Mouse (Mus musculus) layer of hippocampus, adult 2 months (tissue): ENCODE measurements around the gene Sh3rf1. TPM values are rescaled to one million over a fixed set of nuclear protein-coding genes. Genes with fewer than 3 reads are reported as not detected.

Experiments used
- DNase-seq, 2 experiments: peaks; one replicate each; pipeline ENCODE4 v3.0.0; 2022; ENCODE audit warnings: low spot score in 2 of 2
- H3K27ac ChIP-seq: fragments of 200-600 bp; 2 replicates; pipeline ENCODE4 v1.8.1; 2022
- H3K4me3 ChIP-seq: fragments of 200-600 bp; 2 replicates; pipeline ENCODE4 v1.8.1; 2022; ENCODE audit warnings: mild to moderate bottlenecking
- CTCF ChIP-seq: fragments of 200-600 bp; conservative IDR thresholded peaks from 2 replicates; pipeline ENCODE4 v1.8.1; 2022; ENCODE audit warnings: antibody characterized with exemption, mild to moderate bottlenecking, moderate library complexity
- total RNA-seq, 2 experiments: library from RNA; stranded (reverse); gene quantifications; 2 replicates each; pipeline ENCODE4 v1.2.3; 2021

Gene Sh3rf1
- total RNA-seq, 2 experiments from 2014 or later: 66.7 to 67.5 TPM

- DNase-seq: no peak
- Histone ChIP-seq H3K27ac (peak overlapping the region; percentile 65), H3K4me3 (no peak overlapping the region)
- TF ChIP-seq CTCF: no peak
Observed at GRCm38 (mm10) chr8:61355503-61355902, 131.8 kb downstream of the Sh3rf1 start.

DNA sequence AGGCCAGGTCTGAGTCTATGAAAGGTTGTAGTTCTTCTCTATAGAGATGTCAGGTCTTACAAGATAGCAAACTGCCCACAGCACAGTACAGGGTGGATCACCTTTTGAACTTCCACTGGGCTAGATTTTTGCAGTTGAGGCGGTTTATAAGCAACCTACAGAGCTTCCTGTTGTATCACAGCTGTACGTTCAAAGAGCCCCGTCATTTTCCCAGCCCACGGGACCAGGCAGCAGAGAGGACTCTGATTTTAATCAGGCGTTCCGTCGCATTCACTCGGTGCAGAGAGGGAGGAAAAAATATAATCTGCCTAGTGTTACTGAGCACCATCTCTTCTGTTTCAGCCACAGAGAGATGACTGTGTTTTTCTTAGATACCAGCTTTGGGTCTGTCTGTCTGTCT lies 135.3 kb downstream of the Sh3rf1 start:
- TF ChIP-seq CTCF: no peak
- Histone ChIP-seq H3K4me3 (no peak overlapping the region), H3K27ac (peak overlapping the region; percentile 51; the same call in 1 of the 2 replicates)
- DNase-seq: no peak

DNA sequence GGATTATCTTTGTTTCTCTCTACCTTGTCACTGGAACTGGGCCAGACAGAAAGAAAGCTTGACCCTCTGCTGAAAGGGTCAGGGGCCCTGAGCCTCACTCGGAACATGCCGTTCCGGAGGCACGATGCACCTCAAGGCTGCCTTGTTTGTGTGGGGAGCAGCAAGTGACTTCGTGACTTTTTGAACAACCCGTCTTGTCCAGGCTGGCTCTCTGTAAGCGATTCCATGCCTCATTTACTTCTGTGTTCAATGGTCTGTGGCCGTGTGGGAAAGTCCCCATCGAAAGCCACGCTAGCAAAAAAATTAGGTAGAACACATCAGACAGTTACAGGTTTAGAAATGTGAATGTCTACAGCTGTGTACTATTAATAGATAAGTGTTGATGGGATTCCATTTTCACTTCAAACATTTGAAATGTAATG lies 136.2 kb downstream of the Sh3rf1 start:
- DNase-seq: no peak
- TF ChIP-seq CTCF: no peak
- Histone ChIP-seq H3K4me3 (no peak overlapping the region), H3K27ac (peak overlapping the region; percentile 51; the same call in 1 of the 2 replicates)

DNA sequence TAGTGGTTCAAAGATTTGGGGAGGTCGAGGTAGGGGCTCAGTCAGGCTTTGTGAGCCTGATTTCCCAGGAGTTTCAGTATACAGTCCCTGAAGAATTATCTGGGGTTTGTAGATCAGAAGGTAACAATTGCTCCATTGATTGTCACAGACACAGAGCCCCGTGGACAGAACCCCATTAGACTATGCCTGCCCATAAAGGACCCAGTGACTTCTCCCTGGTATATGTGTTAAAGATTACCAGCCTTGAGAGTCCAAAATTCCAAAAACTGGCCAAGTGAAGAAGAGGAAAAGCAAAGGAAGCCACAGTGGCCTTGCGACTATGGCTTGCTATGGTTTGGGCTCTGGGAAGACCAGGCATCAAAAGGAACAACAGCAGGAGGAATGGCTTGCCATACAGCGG lies 136.7 kb downstream of the Sh3rf1 start:
- DNase-seq: no peak
- H3K4me3 ChIP-seq: no peak overlapping the region
- H3K27ac ChIP-seq: 0 out of 2 replicates have a peak overlapping the region, but pooled peaks have one; percentile 51
- no peak for TF ChIP-seq CTCF

- Histone ChIP-seq H3K27ac (peak overlapping the region; percentile 46; the same call in 1 of the 2 replicates), H3K4me3 (no peak overlapping the region)
- DNase-seq: no peak
- no peak for TF ChIP-seq CTCF
Observed at GRCm38 (mm10) chr8:61361476-61361875, 137.8 kb downstream of the Sh3rf1 start.

DNA sequence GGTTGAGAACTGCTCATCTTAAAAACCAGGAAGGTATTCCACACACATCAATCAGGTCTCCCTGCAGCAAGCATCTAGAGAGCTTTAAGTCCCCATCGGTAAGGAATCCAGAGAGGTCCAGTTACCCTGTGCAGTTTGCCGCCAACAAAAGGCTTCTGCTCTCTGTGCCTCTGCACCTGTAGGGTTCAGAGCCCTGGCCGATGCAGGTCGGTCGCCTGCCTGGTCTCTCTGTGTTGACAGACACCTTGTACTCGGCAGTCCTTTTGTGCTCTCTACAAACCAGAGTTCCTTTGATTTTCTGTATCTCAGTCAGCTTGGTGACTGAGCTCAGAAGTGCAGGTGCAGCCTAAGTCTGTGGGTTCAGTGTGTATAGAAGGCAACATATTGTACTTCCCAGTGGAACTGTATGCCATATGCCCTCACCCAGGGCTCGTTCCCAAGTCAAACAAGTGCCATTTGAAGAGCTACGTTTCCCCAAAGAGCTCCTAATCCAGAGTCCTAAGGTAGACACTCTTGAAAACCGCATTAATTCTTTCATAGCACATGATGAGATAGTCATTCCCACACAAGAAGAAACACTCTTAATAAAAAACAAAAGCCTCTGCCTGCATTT lies 138.7 kb downstream of the Sh3rf1 start:
- no peak for TF ChIP-seq CTCF
- H3K27ac ChIP-seq: peak overlapping the region; percentile 58
- no peak for DNase-seq

GRCm38 (mm10) chr8:61373303-61373702 lies 149.6 kb downstream of the Sh3rf1 start:
- DNase-seq: no peak
- H3K4me3 ChIP-seq: no peak overlapping the region
- no peak for TF ChIP-seq CTCF
- peak overlapping the region; percentile 43; the same call in 1 of the 2 replicates for H3K27ac ChIP-seq

More for the DNA sequence above, 138.7 kb downstream of the Sh3rf1 start:
- H3K4me3 ChIP-seq: no peak overlapping the region

DNA sequence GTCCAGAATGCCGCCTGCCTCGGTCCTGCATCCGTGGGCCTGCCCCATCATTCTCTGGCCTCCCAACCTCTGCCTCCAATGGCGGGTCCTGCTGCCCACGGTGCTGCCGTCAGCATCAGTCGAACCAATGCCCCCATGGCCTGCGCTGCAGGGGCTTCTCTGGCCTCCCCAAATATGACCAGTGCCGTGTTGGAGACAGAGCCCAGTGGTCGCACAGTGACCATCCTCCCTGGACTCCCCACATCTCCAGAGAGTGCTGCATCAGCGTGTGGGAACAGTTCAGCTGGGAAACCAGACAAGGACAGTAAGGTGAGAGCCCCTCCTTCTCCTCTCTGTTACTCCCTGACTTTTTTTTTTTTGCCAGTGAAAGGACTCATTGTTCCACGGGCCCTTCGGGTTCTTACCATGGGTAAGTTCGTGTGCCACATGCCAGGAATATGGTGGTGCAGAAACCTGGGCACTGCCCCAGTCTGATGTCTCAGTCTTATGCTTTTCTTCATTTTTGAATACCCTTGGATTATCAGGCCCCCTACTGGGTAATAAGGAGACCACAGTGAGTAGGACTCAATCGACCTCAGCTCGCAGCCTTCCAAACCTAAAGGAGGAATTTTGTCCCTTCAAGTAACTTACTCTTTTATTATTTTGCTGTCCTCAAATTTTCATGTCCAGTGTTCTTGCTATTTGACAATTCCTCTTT lies 150.5 kb downstream of the Sh3rf1 start:
- Histone ChIP-seq H3K4me3 (no peak overlapping the region), H3K27ac (peak overlapping the region; percentile 28; the same call in 1 of the 2 replicates)
- no peak for DNase-seq
- peak; percentile 70 for TF ChIP-seq CTCF

DNA sequence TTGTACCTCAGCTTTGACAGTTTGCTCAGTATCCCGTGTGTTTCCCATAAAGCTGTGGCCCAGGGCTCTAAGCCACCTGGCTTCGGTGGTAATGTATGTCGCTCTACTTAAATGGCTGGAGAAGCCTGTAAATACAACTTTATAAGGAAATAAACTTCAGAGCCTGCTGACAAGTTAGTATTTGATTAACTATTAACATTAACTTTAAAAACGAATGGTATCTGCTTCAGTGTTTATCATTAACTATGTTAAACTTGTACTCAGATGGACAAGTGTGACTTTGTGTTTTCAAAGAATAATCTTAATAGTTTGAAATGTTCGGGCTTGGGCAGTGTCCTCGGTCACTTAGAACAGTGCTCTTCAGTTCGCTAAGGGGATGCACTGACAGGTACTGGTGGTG lies 151.5 kb downstream of the Sh3rf1 start:
- TF ChIP-seq CTCF: no peak
- DNase-seq: no peak
- Histone ChIP-seq H3K27ac (no peak overlapping the region), H3K4me3 (no peak overlapping the region)

DNA sequence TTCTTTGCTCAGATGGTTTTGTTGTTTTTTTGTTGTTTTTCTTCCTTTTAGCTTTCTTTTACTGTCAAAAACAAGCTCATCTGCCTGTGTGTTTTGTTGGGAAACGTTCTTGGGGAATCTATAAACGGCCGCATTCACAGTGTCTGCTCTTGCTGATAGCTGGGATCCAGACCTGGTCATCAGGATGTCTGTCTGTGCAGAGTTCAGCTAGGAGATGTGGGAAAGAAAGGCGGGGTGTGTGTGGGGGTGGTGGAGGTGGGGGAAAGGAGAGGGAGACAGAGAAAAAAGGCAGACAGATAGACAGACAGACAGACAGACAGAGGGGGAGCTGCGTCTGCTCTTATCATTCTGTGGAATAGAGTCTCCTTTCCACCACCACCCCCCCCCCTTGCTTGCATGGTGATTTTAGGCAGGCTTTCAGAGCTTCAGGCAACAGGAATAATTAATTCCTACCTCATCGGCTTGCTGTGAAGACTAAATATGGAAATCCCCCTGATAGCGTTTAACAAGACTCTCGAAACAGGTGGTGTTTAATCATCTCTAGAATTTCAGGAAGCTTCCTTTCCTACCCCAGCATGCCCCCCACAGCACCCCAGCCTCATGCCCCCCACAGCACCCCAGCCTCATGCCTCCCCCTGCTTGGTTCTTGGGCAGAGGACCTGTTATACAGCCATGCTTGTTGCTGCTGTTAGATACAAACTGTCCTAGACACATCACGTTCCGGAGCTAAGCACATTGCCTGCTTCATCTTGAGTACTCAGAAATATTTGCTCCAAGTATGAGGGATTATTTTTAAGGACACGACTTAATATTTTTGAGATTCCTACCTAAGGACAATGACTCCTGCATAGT lies 155.4 kb downstream of the Sh3rf1 start:
- Histone ChIP-seq H3K4me3 (no peak overlapping the region), H3K27ac (peak overlapping the region; percentile 82)
- DNase-seq: no peak
- TF ChIP-seq CTCF: no peak

- Histone ChIP-seq H3K4me3 (no peak overlapping the region), H3K27ac (peak overlapping the region; percentile 81; the same call in 1 of the 2 replicates)
- DNase-seq: no peak
- peak; percentile 57 for TF ChIP-seq CTCF
Observed at GRCm38 (mm10) chr8:61384536-61384935, 160.9 kb downstream of the Sh3rf1 start.

DNA sequence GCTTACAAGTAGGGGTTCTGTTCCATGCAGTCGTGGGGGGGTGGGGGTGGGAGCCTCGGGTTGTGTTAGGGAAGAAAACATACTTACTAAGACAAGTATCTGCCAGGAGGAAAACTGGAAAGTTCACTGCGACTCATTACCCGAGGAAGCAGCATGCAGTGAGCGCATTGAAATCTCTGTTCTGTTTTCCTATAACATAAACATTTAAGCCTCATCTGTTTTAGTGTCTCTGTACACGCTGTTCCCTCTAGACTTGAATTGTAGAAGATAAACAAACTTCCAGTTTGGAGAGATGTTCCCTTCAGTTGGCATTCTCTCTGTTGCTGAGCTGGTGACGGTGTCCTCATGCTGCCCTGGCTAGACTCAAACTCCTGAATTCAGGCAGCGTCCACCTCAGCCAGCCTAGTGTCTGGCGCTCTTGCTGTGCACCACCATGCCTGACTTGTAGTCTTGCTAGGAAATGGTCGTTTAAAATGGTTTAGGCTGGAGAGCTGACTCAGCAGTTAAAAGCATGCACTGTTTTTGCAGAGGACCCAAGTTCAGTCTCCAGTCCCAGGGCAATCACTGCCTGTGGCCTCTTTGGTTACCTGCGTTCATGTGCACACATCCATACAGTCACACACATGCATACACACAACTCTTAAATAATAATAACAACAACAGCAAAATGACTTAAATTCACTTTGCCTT lies 162.0 kb downstream of the Sh3rf1 start:
- Histone ChIP-seq H3K27ac (peak overlapping the region; percentile 81), H3K4me3 (no peak overlapping the region)
- DNase-seq: no peak
- TF ChIP-seq CTCF: no peak

DNA sequence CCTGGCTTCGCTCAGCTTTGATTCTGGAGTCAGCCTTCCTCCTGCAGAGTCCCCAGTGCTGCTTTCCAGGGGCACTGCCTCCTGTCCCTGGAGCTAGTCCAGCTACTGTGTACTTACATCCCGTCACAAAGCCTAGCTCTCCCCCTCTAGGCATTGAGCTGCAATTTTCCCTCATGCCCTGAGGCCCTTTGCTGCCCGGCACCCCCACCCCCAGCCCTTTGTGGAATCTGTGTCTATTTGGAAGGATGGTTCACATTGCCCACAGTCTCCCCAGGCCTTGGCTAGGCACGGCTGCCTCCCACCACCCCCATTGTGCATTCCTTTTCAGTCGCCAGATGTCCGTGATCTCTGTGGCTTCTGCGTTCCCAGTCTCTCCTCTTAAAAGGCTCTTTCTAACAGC lies 163.0 kb downstream of the Sh3rf1 start:
- peak; percentile 46 for TF ChIP-seq CTCF
- peak; percentile 40 to 49 for DNase-seq
- H3K4me3 ChIP-seq: no peak overlapping the region
- H3K27ac ChIP-seq: peak overlapping the region; percentile 81
